Mouse (Mus musculus) erythroid progenitor cell, adult 5-6 weeks (primary cell): ENCODE measurements around the gene Psma7. TPM values are rescaled to one million over a fixed set of nuclear protein-coding genes. Genes with fewer than 3 reads are reported as not detected.

ENCODE experiments used
- ATAC-seq: replicated peaks from 2 replicates; pipeline ENCODE4 v1.8.0; 2016; ENCODE audit warnings: moderate number of reproducible peaks, mild to moderate bottlenecking, moderate TSS enrichment, inconsistent platforms; ENCODE audit not compliant: poor library complexity, low FRiP score, severe bottlenecking
- total RNA-seq, 2 experiments: library from RNA; stranded (forward) in 1 of 2; stranded (reverse) in 1 of 2; fragments of 150-400 nt in 1 of 2; fragments of 186-747, 209-891 nt in 1 of 2; gene quantifications; 2 replicates each; pipeline versions ENCODE4 v1.2.3 to v1.2.4; 2015 to 2017; ENCODE audit warnings: low replicate concordance in 2 of 2

Gene Psma7
- total RNA-seq (2015; ENCODE audit: low replicate concordance) (54.1 and 65.2 TPM in 2 replicates), total RNA-seq (2017; ENCODE audit: low replicate concordance) (69.1 and 112 TPM in 2 replicates)

DNA sequence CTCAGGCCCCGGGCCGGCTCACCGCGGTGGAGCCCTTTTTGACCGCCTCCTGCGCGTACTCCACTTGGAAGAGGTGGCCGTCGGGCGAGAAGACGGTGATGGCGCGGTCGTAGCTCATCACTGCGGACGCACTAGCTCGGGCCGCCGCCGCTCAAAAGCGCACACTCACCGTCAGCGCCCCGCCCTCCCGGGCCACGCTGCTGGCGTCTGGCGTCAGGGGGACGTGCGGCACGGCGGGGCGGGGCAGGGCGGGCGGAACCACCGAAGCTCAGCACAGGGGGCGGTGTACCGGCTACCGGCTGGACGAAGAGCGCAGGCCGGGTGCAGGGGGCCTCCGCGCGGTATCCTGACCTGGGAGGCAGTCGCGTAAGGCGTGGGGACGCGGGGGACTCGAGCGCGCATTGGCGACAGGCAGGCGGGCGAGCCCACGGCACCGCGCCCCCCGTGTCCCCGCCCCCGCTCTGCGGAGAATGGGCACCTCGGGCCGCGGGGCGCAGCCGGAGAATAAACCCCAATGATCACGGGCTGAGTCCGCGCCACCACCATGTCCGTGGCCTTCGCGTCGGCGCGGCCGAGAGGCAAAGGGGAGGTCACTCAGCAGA is at the start of gene Psma7, which contains the start of gene Ss18l1:
Gene Psma7 (minus strand): TSS at position 178 of the 602 bp plus-strand sequence.
Gene Ss18l1 (plus strand): TSS at position 254 of the 602 bp plus-strand sequence.
- ATAC-seq, result peak; percentile 90

- peak; percentile 53 for ATAC-seq
Measured at GRCm38 (mm10) chr2:180090285-180090684, 48.1 kb upstream of the Psma7 start.

GRCm38 (mm10) chr2:180087472-180087871 is 45.2 kb upstream of the Psma7 start:
- ATAC-seq, result no peak

- no peak for ATAC-seq
Measured at GRCm38 (mm10) chr2:180086637-180087027, 44.4 kb upstream of the Psma7 start.

DNA sequence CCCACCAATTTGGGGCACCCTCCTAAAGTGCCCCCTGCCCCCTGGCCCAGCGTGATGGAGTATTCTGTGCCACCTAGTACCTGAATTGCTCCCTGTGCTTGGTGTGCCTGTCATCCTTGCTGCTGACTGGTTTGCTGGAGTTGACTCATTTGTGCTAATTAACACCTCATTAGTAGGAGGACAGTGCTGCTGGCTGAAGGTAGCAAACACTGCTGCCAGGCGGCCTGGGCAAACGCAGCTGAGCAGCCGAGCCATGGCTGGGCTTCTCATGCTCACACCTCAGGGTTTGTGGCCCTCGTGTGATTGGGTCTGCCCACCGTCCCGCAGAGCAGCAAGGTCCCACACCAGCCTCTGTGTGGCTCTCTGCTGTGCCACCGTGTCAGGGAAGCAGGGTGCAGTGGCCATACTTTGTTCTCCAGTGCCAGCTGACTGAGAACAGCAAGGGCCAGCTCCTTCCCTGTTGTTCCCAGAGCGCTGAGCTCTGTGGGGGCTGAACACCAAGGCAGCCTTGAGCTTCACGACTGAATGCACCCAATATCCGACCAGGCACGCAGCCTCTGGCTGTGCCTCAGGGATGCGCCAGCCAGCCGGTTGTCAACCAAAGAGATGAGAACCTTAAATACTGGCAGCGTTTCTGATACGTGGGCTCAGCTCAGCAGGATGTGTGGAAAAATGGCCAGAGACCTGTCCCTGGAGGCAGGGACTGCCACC is 43.8 kb upstream of the Psma7 start:
- ATAC-seq, result no peak

DNA sequence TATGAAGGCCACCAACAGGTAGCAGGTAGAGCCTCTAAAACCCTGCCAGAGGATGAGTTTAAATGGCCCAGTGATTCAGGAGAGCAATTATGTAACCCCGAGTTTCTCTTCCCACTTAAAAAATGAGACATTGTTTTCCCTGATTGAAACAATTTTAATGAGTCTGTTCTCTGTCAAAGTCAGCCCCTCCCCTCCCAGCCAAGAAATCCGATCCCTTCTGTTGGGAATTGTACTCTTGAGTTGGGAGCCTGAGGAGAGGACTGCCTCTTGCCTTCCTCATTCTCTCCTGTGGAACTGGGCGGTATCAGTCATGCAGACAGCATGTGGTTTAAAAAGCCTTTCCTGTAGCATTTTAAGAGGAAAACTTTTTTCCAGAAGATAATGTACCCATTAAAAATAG is 42.3 kb upstream of the Psma7 start:
- no peak for ATAC-seq

GRCm38 (mm10) chr2:180083063-180083462 is 40.8 kb upstream of the Psma7 start:
- ATAC-seq, result no peak

DNA sequence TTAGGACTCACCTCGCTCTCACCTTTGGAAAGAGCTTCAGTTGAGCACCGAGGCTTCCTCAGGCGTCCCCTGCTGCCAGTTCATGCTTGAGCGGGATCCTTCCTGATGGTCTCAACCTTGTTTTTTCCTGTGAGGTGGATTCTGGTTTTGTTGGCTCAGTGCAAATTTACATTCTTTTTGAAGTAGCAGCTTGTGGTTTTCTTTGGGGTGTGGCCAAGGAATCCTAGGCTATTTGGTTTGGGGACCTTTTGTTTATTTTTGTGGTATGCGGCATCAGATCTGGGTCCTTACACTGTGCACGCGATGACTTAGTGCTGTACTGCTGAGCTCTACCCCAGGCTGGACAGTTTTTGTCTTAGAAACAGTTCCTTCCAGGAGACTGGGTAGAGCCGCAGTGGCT is 38.4 kb upstream of the Psma7 start:
- no peak for ATAC-seq

DNA sequence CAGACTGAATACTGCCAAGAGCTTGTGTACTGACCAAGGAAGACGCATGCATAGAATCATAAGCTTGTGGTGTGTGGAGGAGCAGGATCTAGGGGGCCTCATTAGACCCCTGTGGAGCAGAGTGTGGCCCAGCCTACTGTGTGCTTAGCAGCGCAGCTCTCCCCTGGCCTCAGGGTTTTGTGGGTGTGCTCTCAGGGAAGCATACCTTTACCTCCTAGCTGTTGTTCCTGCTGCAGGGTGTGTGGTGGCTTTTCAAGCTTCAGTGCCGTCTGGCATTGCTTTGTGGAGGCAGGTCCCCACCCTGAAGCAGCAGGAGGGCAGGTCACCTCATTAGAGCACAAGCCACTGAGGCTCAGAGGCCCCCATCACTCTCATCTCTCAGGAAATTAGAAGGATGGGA is 35.4 kb upstream of the Psma7 start:
- peak; percentile 22; the same call in 1 of the 2 replicates for ATAC-seq

DNA sequence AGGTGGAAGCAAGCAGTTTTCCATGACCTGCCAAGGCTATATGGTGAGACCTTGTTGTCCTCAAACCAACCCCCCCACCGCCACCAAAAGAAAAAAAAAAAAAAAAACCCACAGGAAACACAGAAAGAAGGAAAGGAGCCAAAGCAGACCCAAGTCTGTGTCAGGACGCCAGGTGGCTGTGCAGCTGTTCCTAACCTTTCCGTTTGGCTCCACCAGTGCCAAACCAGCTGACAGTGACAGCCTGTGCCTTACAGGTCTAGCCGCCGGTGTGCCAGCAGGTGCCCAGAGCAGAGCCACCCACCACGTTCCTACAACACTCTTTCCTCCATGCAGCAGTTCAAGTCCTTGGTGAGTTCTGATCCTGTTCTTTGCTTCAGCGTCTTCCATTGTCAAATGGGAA is 30.7 kb upstream of the Psma7 start:
- ATAC-seq, result no peak

GRCm38 (mm10) chr2:180071671-180072070 is 29.4 kb upstream of the Psma7 start:
- no peak for ATAC-seq

DNA sequence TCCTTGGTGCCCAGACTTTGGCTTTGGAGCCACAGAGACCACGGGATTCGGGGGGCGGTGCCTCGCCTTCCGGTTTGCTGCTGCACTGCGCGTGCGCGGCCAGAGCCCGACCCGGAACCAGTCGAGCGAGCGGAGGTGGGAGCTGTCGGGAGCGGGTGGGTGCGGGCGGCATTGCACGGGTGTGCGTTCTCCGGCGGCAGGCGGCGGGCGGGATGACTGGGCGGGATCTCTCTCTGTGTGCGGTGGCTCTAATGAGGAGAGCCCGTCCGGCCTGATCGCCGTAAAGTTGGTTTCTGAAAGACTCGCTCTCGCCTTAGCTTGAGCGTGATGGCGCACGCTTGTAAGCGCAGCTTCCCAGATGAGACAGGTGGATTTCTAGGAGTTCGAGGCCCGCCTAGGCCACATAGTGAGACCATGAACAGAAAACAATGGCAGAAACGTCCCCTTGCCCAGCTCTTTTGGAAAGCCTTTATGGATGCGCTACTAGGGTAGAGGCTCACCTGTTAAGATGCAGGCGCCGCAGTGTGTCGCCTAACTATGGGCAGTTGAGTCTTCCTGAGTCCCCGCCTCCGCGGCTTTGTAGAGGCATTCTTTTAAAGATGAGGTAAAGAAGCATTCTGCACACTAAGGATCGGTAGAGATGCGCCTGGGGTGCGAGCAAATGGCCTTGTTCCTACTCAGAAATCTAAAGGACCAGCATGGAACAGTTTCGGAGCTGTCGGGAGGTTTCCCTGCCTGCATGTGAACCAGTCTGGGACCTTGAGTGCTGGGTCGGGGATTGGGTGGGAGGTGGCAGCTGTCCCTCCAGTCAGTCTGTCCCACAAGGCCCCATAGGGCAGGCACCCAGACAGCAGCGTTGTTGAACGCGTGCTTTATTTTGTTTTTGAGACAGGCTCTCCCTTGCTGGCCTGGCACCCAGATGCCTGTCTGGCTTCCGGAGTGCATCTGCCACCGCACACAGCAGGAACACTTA is 28.5 kb upstream of the Psma7 start, which contains the start of gene Mtg2:
Gene Mtg2 (plus strand): TSS at position 108 of the 973 bp plus-strand sequence.
- ATAC-seq, result peak; percentile 98

GRCm38 (mm10) chr2:180069770-180070480 is 27.7 kb upstream of the Psma7 start:
- peak; percentile 19 for ATAC-seq

DNA sequence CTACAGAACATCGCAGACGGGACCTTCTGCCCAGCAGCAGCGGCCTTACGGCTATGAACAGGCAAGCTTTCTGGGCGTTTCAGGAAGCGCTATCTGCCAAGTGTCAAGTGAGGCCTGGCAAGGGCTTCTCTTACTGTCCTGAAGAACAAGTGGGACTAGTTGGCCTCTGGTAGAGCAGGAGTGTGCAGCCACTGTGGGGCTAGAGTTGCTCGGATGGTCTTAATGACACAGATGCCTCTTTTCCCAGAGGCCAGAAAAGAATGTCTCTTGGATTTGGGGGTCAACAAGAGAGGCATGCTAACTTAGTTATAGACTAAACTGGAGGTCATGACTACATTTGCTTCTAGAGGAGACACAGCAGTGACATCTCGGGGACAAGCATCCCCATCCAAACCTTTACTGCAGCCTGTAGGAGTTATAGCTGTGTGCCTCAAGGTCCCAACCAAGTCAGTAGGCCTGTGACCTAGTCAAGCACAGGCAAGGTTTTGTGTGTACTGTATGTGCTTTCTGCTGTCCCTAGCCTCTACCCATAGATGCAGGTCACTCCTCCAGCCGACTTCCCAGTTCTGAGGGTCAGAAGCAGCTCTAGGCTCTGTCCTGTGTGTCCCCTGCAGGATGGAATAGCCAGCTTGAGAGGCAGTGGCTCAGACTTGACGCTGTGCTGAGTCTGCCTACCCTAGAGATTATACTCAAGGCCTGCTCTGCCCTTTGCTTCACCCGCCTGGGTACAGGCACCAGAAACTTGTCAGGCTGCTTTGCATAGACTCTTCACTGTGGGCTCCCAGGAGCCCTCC is 21.3 kb upstream of the Psma7 start:
- ATAC-seq, result no peak

GRCm38 (mm10) chr2:180053001-180053400 is 10.8 kb upstream of the Psma7 start:
- no peak for ATAC-seq

GRCm38 (mm10) chr2:180051986-180052733 is 9.9 kb upstream of the Psma7 start:
- ATAC-seq, result 0 out of 2 replicates have a peak, but pooled peaks have one; percentile 16

GRCm38 (mm10) chr2:180050986-180051385 is 8.8 kb upstream of the Psma7 start:
- ATAC-seq, result peak; percentile 68
